Mouse (Mus musculus) ES-Bruce4 (cell line): ENCODE measurements around the gene Phxr2.

Experiments used
- CTCF ChIP-seq: IDR thresholded peaks from one replicate; pipeline ENCODE4 v1.8.1; 2011; ENCODE audit warnings: low read depth, low read length
- EP300 ChIP-seq: IDR thresholded peaks from 2 replicates; pipeline ENCODE4 v1.6.1; 2011; ENCODE audit warnings: low read depth, low read length; ENCODE audit not compliant: insufficient read depth
- POLR2A ChIP-seq: IDR thresholded peaks from one replicate; pipeline ENCODE4 v1.8.1; 2011; ENCODE audit warnings: low read length; ENCODE audit not compliant: insufficient read depth

GRCm38 (mm10) chr10:99114295-99114694 lies 11.8 kb downstream of the Phxr2 start:
- no peak for TF ChIP-seq POLR2A
- no peak for TF ChIP-seq EP300
- TF ChIP-seq CTCF: no peak
